Mouse (Mus musculus): ENCODE data around the gene Bax. TPM values are rescaled to one million over a fixed set of nuclear protein-coding genes. Genes with fewer than 3 reads are reported as not detected.
A peak's percentile ranks its signal among the peaks of the same experiment; 100 is the strongest.

The Bax gene
- total and polyA plus RNA-seq, 3 experiments, result 87.2 to 342 (median 93.1) TPM

DNA sequence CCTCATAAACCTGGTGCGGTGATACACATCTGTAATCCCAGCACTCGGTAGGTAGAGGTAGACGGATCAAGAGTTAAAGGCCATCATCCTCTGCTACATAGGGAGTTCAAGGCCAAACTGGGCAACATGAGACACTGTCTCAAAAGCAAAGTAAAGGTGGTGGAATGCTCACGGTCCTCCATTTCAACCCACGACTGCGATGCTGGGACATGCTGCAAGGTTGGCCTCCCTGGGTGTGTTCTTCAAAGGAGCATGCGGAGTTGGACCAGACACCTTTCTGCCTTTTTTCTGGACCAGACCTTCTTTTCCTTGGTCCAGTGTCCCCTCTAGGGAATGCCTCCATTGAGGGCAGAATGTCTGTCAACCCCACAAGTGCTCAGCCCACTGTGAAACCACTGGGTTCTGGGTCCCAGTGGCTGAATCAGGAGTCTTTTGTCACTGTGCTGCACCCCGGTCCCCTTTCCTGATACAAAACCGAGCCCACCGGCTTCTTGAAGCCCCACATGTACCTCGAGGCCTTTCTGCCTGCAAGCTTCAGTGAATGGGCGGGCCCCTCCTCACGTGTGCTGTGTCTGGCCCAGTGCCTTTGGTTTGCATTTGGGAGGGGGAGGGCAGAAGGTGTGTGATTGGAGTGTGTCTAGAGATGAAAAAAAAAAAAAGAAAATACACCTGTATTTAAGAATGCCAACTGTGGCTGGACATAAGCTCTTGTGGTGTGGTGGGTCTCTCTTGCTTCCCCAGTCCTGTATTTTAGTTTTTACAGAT lies 10.6 kb downstream of the Bax start:
- Histone ChIP-seq H3K36me3 (replicated peaks) (peaks cover 90% of the 10 kb centered on the region), H3K4me1 (ENCODE audit: insufficient read depth, low read depth, low read length) (peaks cover 51% of the 10 kb centered on the region), H3K4me3 (ENCODE audit: low read depth, low read length) (no peak overlapping the region), H3K9me3 (replicated peaks) (no peaks in the 10 kb centered on the region), H3K27me3 (ENCODE audit: insufficient read depth, low read length) (no peaks in the 10 kb centered on the region; the same call in 1 of the 2 replicates)
- TF ChIP-seq POLR2AphosphoS5 (IDR thresholded peaks at IDR 0.05; ENCODE audit: insufficient replicate concordance, low read depth, low read length), result peak; percentile 51; the same call in 1 of the 2 replicates
- no peak for TF ChIP-seq GATA2 (IDR thresholded peaks at IDR 0.05; ENCODE audit: borderline replicate concordance, low read depth, low read length)
- no peak for ATAC-seq (ENCODE audit: extremely low read depth, insufficient number of reproducible peaks, low FRiP score, poor library complexity, severe bottlenecking)
- DNase-seq (ENCODE audit: low spot score), result no peak

DNA sequence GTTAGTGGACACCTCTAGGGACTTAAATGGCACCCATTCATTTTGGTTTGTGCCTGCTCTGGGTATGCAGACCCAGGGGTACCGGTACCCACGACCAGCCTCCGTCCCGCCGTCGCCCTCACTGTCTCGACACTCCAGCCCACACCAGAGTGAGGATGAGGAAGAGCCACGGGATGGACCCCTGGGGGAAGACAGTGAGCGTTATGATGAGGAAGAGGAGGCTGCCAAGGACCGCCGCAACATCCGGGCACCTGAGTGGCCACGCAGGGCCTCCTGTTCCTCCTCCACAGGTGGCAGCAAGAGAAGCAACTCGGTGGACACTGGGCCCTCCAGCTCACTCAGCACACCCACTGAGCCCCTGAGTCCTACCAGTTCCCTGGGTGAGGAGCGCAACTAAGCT lies 11.7 kb downstream of the Bax start:
- DNase-seq (ENCODE audit: low spot score) (no peak), ATAC-seq (ENCODE audit: extremely low read depth, insufficient number of reproducible peaks, low FRiP score, poor library complexity, severe bottlenecking) (no peak)
- no peaks in the 10 kb centered on the region for H3K9me3 ChIP-seq (replicated peaks)
- TF ChIP-seq TAL1 (conservative IDR thresholded peaks at IDR 0.05; ENCODE audit: low read depth, low read length) (no peak), GATA2 (IDR thresholded peaks at IDR 0.05; ENCODE audit: borderline replicate concordance, low read depth, low read length) (no peak), CTCF (IDR thresholded peaks at IDR 0.05; ENCODE audit: low read depth, low read length) (no peak), POLR2AphosphoS5 (IDR thresholded peaks at IDR 0.05; ENCODE audit: insufficient replicate concordance, low read depth, low read length) (no peak), GATA1 (IDR thresholded peaks at IDR 0.05; ENCODE audit: borderline replicate concordance, low read length) (no peak)
- peaks cover 40% of the 10 kb centered on the region for H3K4me1 ChIP-seq (ENCODE audit: insufficient read depth, low read depth, low read length)
- peaks cover 82% of the 10 kb centered on the region for H3K36me3 ChIP-seq (replicated peaks)
- no peaks in the 10 kb centered on the region; the same call in 1 of the 2 replicates for H3K27me3 ChIP-seq (ENCODE audit: insufficient read depth, low read length)
- H3K4me3 ChIP-seq (ENCODE audit: low read depth, low read length), result 0 out of 2 replicates have a peak overlapping the region, but pooled peaks have one; percentile 22

DNA sequence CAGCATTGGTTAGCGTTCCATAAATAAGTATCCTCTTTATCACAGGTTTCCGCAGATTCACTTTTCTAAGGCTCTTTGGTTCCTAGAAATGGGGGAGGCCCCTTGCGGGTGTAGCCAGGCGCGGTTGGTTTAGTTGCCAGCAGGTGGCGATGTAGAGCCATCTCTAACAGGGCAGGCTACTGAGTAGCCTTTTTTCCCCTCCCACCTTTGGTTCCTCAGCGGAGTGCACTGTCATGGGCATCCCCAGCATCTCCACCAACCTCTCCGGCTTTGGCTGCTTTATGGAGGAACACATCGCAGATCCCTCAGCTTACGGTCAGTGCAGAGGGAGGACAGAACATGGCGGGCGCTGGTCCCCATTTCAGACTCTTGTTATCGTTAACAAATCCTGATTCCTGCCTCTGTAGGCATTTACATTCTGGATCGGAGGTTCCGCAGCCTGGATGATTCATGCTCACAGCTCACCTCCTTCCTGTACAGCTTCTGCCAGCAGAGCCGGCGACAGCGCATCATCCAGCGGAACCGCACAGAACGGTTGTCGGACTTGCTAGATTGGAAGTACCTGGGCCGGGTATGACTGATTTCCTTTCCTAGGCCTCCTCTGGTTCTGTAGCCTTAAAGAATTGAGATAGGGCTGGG lies 15.2 kb downstream of the Bax start:
- Histone ChIP-seq H3K4me3 (ENCODE audit: low read depth, low read length) (no peak overlapping the region), H3K9me3 (replicated peaks) (no peaks in the 10 kb centered on the region), H3K27me3 (ENCODE audit: insufficient read depth, low read length) (no peaks in the 10 kb centered on the region; the same call in 1 of the 2 replicates), H3K4me1 (ENCODE audit: insufficient read depth, low read depth, low read length) (peaks cover 39% of the 10 kb centered on the region), H3K36me3 (replicated peaks) (peaks cover 83% of the 10 kb centered on the region)
- TF ChIP-seq CTCF (IDR thresholded peaks at IDR 0.05; ENCODE audit: low read depth, low read length) (peak; percentile 77), POLR2AphosphoS5 (IDR thresholded peaks at IDR 0.05; ENCODE audit: insufficient replicate concordance, low read depth, low read length) (no peak)
- DNase-seq (ENCODE audit: low spot score) (peak; percentile 75), ATAC-seq (ENCODE audit: extremely low read depth, insufficient number of reproducible peaks, low FRiP score, poor library complexity, severe bottlenecking) (peak; percentile 59; the same call in 1 of the 2 replicates)

DNA sequence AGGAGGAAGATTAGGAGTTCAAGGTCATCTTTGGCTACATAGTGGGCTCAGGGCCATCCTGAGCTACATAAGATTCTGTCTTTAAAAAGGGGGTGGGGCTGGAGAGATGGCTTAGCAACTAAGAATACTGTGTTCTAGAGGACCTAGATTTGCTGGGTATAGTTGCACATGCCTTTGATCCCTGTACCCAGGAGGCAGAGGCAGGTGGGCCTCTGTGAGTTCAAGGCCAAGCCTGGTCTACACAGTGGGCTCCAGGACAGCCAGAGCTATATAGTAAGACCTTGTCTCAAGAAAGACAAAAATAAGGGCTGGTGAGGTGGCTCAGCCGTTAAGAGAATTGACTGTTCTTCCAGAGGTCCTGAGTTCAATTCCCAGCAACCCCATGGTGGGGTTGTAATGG lies 16.7 kb downstream of the Bax start:
- H3K4me3 ChIP-seq (ENCODE audit: low read depth, low read length), result no peak overlapping the region
- no peak for DNase-seq (ENCODE audit: low spot score)
- TF ChIP-seq CTCF (IDR thresholded peaks at IDR 0.05; ENCODE audit: low read depth, low read length) (no peak), GATA1 (IDR thresholded peaks at IDR 0.05; ENCODE audit: borderline replicate concordance, low read length) (no peak), POLR2AphosphoS5 (IDR thresholded peaks at IDR 0.05; ENCODE audit: insufficient replicate concordance, low read depth, low read length) (no peak), TAL1 (conservative IDR thresholded peaks at IDR 0.05; ENCODE audit: low read depth, low read length) (no peak), GATA2 (IDR thresholded peaks at IDR 0.05; ENCODE audit: borderline replicate concordance, low read depth, low read length) (no peak)
- H3K36me3 ChIP-seq (replicated peaks), result peaks cover 81% of the 10 kb centered on the region
- H3K4me1 ChIP-seq (ENCODE audit: insufficient read depth, low read depth, low read length), result peaks cover 30% of the 10 kb centered on the region
- no peaks in the 10 kb centered on the region for H3K27me3 ChIP-seq (ENCODE audit: insufficient read depth, low read length)
- H3K9me3 ChIP-seq (replicated peaks), result no peaks in the 10 kb centered on the region
- ATAC-seq (ENCODE audit: extremely low read depth, insufficient number of reproducible peaks, low FRiP score, poor library complexity, severe bottlenecking), result no peak

DNA sequence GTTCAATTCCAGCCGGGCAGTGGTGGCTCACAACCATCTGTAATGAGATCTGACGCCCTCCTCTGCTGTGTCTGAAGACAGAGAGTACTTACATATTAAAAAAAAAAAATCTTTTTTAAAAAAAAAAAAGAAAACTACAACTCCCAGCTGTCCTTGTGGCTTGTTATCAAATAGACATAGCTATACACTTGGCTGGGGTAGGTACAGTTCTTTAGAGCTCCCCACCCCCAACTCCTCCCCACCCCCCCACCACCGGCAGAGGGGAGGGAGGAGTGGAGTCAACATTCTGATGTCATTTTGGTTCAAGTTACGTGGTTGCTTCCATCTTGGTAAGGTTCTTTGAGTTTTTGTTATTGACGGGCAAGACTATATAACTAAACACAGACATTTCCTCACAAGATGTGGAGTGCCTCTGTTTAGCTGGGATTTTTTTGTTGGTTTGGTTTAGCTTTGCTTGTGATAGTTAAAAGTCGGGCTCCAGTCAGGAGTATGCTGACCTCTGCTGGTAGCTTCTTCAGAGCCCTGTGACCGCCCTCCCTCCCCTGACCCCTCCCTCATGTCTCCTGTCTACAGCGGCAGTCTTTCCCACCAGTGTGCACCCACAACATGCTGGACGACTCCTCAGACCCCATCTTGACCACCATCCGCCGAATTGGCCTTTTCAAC lies 19.2 kb downstream of the Bax start:
- Histone ChIP-seq H3K27me3 (ENCODE audit: insufficient read depth, low read length) (no peaks in the 10 kb centered on the region), H3K36me3 (replicated peaks) (peaks cover 84% of the 10 kb centered on the region), H3K4me1 (ENCODE audit: insufficient read depth, low read depth, low read length) (peaks cover 50% of the 10 kb centered on the region), H3K4me3 (ENCODE audit: low read depth, low read length) (peak overlapping the region; percentile 43; the same call in 1 of the 2 replicates), H3K9me3 (replicated peaks) (no peaks in the 10 kb centered on the region)
- ATAC-seq (ENCODE audit: extremely low read depth, insufficient number of reproducible peaks, low FRiP score, poor library complexity, severe bottlenecking) (no peak), DNase-seq (ENCODE audit: low spot score) (no peak)
- no peak for TF ChIP-seq GATA2 (IDR thresholded peaks at IDR 0.05; ENCODE audit: borderline replicate concordance, low read depth, low read length)
- no peak for TF ChIP-seq POLR2AphosphoS5 (IDR thresholded peaks at IDR 0.05; ENCODE audit: insufficient replicate concordance, low read depth, low read length)
- TF ChIP-seq TAL1 (conservative IDR thresholded peaks at IDR 0.05; ENCODE audit: low read depth, low read length), result no peak
- no peak for TF ChIP-seq GATA1 (IDR thresholded peaks at IDR 0.05; ENCODE audit: borderline replicate concordance, low read length)
- no peak for TF ChIP-seq CTCF (IDR thresholded peaks at IDR 0.05; ENCODE audit: low read depth, low read length)

DNA sequence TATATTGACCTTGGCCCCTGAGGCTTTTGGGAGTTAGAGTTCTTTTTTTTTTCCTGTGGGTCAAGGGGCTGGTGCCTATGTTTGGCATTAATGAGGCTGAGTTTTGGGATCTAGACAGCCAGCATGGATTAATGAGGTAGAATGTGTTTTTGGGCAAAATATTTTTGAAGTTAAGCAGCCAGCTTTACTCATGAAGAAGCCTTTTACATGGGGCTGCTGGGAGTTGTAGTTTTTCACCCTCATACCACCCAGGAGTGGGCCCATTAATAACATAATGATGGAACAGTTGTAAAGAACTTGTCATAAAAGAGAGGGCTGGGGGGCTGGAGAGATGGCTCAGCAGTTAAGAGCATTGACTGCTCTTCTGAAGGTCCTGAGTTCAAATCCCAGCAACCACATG lies 20.1 kb downstream of the Bax start:
- ATAC-seq (ENCODE audit: extremely low read depth, insufficient number of reproducible peaks, low FRiP score, poor library complexity, severe bottlenecking) (no peak), DNase-seq (ENCODE audit: low spot score) (no peak)
- no peak for TF ChIP-seq GATA2 (IDR thresholded peaks at IDR 0.05; ENCODE audit: borderline replicate concordance, low read depth, low read length)
- TF ChIP-seq TAL1 (conservative IDR thresholded peaks at IDR 0.05; ENCODE audit: low read depth, low read length), result no peak
- no peak for TF ChIP-seq GATA1 (IDR thresholded peaks at IDR 0.05; ENCODE audit: borderline replicate concordance, low read length)
- TF ChIP-seq POLR2AphosphoS5 (IDR thresholded peaks at IDR 0.05; ENCODE audit: insufficient replicate concordance, low read depth, low read length), result no peak
- TF ChIP-seq CTCF (IDR thresholded peaks at IDR 0.05; ENCODE audit: low read depth, low read length), result no peak
- Histone ChIP-seq H3K4me1 (ENCODE audit: insufficient read depth, low read depth, low read length) (peaks cover 46% of the 10 kb centered on the region), H3K36me3 (replicated peaks) (peaks cover 82% of the 10 kb centered on the region), H3K9me3 (replicated peaks) (no peaks in the 10 kb centered on the region), H3K4me3 (ENCODE audit: low read depth, low read length) (no peak overlapping the region), H3K27me3 (ENCODE audit: insufficient read depth, low read length) (no peaks in the 10 kb centered on the region)
